Mouse (Mus musculus): ENCODE data around the gene Gm8297. TPM values are rescaled to one million over a fixed set of nuclear protein-coding genes. Genes with fewer than 3 reads are reported as not detected.
"Not testable (repeated sequence)": the region's sequence is repeated elsewhere in the genome, so short reads cannot be mapped to it uniquely, and the experiment has no call there.

Gm8297 gene
- polyA plus RNA-seq (2015; fragmentation: Nextera tagmentation; extraction: Ambion mirVana), result not detected in 2 replicates

- not testable (repeated sequence) for H3K9me3 ChIP-seq (replicated peaks); H3K36me3 ChIP-seq; H3K4me3 ChIP-seq (replicated peaks); H3K27ac ChIP-seq (replicated peaks); H3K4me1 ChIP-seq; H3K27me3 ChIP-seq; H3K9ac ChIP-seq; H3K4me2 ChIP-seq (replicated peaks); ATAC-seq (ENCODE audit: insufficient number of reproducible peaks, low FRiP score, low TSS enrichment, low read depth)
Measured at GRCm38 (mm10) chr14:4983635-4984034, at the start of gene Gm8297. Gm8297 (plus strand) TSS chr14:4983935.

- WGBS, result 67% methylated on average over 1 of the region's 2 CpGs
- not testable (repeated sequence) for H3K9me3 ChIP-seq (replicated peaks); ATAC-seq (ENCODE audit: insufficient number of reproducible peaks, low FRiP score, low TSS enrichment, low read depth)
Measured at GRCm38 (mm10) chr14:5015591-5015990, 31.9 kb downstream of the Gm8297 start, which contains the start of gene Gm3298. Gm3298 (plus strand) TSS chr14:5015891.

More at GRCm38 (mm10) chr14:5015591-5015990, 31.9 kb downstream of the Gm8297 start, which contains the start of gene Gm3298:
- not testable (repeated sequence) for H3K36me3 ChIP-seq; H3K4me1 ChIP-seq; H3K4me2 ChIP-seq (replicated peaks); H3K4me3 ChIP-seq (replicated peaks); H3K27ac ChIP-seq (replicated peaks); H3K9ac ChIP-seq; H3K27me3 ChIP-seq

Other genes starting within 250 kb of the Gm8297 start
- gene Gm9602, start 207.6 kb upstream of the Gm8297 start, polyA plus RNA-seq (2015; fragmentation: Nextera tagmentation; extraction: Ambion mirVana), result not detected in 2 replicates
- gene Gm3269, start 145.8 kb upstream of the Gm8297 start, polyA plus RNA-seq (2015; fragmentation: Nextera tagmentation; extraction: Ambion mirVana), result not detected in 2 replicates
- 0.33 and 0.45 TPM in 2 replicates for gene Gm3264, start 128.4 kb upstream of the Gm8297 start, polyA plus RNA-seq (2015; fragmentation: Nextera tagmentation; extraction: Ambion mirVana)
- not detected in 2 replicates for gene Gm3278, start 91.5 kb upstream of the Gm8297 start, polyA plus RNA-seq (2015; fragmentation: Nextera tagmentation; extraction: Ambion mirVana)
- not detected in 2 replicates for gene Gm3298, start 32.0 kb downstream of the Gm8297 start, polyA plus RNA-seq (2015; fragmentation: Nextera tagmentation; extraction: Ambion mirVana)
- not detected in 2 replicates for gene 4930555G01Rik, start 66.7 kb downstream of the Gm8297 start, polyA plus RNA-seq (2015; fragmentation: Nextera tagmentation; extraction: Ambion mirVana)
- gene Gm8281, start 87.1 kb downstream of the Gm8297 start, polyA plus RNA-seq (2015; fragmentation: Nextera tagmentation; extraction: Ambion mirVana), result 0.12 and 0.47 TPM in 2 replicates
- gene Gm8279, start 147.6 kb downstream of the Gm8297 start, polyA plus RNA-seq (2015; fragmentation: Nextera tagmentation; extraction: Ambion mirVana), result not detected in 2 replicates
- not detected in 2 replicates for gene Gm3317, start 180.6 kb downstream of the Gm8297 start, polyA plus RNA-seq (2015; fragmentation: Nextera tagmentation; extraction: Ambion mirVana)
- gene Gm8271, start 201.9 kb downstream of the Gm8297 start, polyA plus RNA-seq (2015; fragmentation: Nextera tagmentation; extraction: Ambion mirVana), result not detected in 2 replicates